Mouse (Mus musculus): Measurements from ENCODE around the gene Ttc23.

DNA sequence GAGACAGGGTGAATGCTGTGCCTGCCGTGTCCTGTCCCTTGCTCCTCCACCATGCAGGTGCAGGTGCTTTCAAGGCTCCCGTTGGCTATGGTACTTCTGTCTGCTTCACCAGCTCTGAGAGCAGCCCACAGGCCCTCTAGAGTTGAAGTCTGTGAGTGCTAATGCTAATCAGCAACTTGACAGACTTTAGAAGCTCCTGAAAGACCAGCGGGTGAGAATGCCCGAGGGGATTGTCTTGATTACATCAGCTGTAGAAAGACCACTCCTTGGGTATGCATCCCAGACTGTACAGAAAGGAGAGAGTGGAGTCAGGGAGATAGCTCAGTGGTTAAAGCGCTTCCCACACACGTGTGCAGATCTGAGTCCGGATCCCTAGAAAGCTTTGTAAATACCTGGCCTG lies 144.0 kb downstream of the Ttc23 start:
- TF ChIP-seq POLR2A (IDR thresholded peaks at IDR 0.05; ENCODE audit: low read depth, low read length) (no peak), CTCF (IDR thresholded peaks at IDR 0.05; ENCODE audit: extremely low read depth, insufficient read length, insufficient replicate concordance, low read depth, low read length) (no peak)
